Mouse (Mus musculus): ENCODE measurements around the gene Map6. TPM values are rescaled to one million over a fixed set of nuclear protein-coding genes. Genes with fewer than 3 reads are reported as not detected.

The Map6 gene
- 2.0 and 2.2 TPM in 2 replicates for polyA plus RNA-seq (2014; fragmentation: Nextera tagmentation; extraction: Ambion mirVana)

GRCm38 (mm10) chr7:99267251-99267896 is at the start of gene Map6:
Gene Map6 (plus strand): TSS chr7:99267447.
- Histone ChIP-seq H3K36me3 (ENCODE audit: control insufficient read depth, insufficient read depth, low read length) (no peaks in the 10 kb centered on the region), H3K9ac (ENCODE audit: low read depth, low read length) (peak within 1 kb of the TSS; percentile 36), H3K27me3 (ENCODE audit: control insufficient read depth, insufficient read depth, low read length) (peaks cover 52% of the 10 kb centered on the region), H3K9me3 (replicated peaks; ENCODE audit: control insufficient read depth, low read length) (no peaks in the 10 kb centered on the region), H3K27ac (ENCODE audit: low read depth, low read length) (no peak within 1 kb of the TSS), H3K4me2 (peak within 1 kb of the TSS; percentile 83), H3K4me1 (ENCODE audit: control insufficient read depth, insufficient read depth, low read length) (peaks cover 21% of the 10 kb centered on the region), H3K4me3 (ENCODE audit: low read depth, low read length) (peak within 1 kb of the TSS; percentile 54)
- ATAC-seq (replicated peaks; ENCODE audit: insufficient number of reproducible peaks, low FRiP score, low TSS enrichment), result no peak
- under 1% methylated on average over 34 of the region's 34 CpGs for WGBS (ENCODE audit: insufficient replicate concordance)

GRCm38 (mm10) chr7:99224225-99224624 is 43.0 kb upstream of the Map6 start:
- H3K27ac ChIP-seq (ENCODE audit: low read depth, low read length), result no peak overlapping the region
- H3K9ac ChIP-seq (ENCODE audit: low read depth, low read length), result no peak overlapping the region
- 70% methylated on average over 7 of the region's 7 CpGs for WGBS (ENCODE audit: insufficient replicate concordance)
- H3K4me1 ChIP-seq (ENCODE audit: control insufficient read depth, insufficient read depth, low read length), result 0 out of 2 replicates have a peak, but pooled peaks cover 3% of the 10 kb centered on the region
- H3K36me3 ChIP-seq (ENCODE audit: control insufficient read depth, insufficient read depth, low read length), result no peaks in the 10 kb centered on the region
- H3K9me3 ChIP-seq (replicated peaks; ENCODE audit: control insufficient read depth, low read length), result no peaks in the 10 kb centered on the region
- H3K4me3 ChIP-seq (ENCODE audit: low read depth, low read length), result no peak overlapping the region
- no peaks in the 10 kb centered on the region for H3K27me3 ChIP-seq (ENCODE audit: control insufficient read depth, insufficient read depth, low read length)
- H3K4me2 ChIP-seq, result no peak overlapping the region
- ATAC-seq (replicated peaks; ENCODE audit: insufficient number of reproducible peaks, low FRiP score, low TSS enrichment), result no peak

GRCm38 (mm10) chr7:99224648-99225190 is 42.5 kb upstream of the Map6 start:
- ATAC-seq (replicated peaks; ENCODE audit: insufficient number of reproducible peaks, low FRiP score, low TSS enrichment), result no peak
- WGBS (ENCODE audit: insufficient replicate concordance), result 55% methylated on average over 1 of the region's 1 CpGs
- H3K36me3 ChIP-seq (ENCODE audit: control insufficient read depth, insufficient read depth, low read length), result no peaks in the 10 kb centered on the region

GRCm38 (mm10) chr7:99225421-99225820 is 41.8 kb upstream of the Map6 start:
- WGBS (ENCODE audit: insufficient replicate concordance), result 78% methylated on average over 6 of the region's 6 CpGs
- ATAC-seq (replicated peaks; ENCODE audit: insufficient number of reproducible peaks, low FRiP score, low TSS enrichment), result no peak

More at GRCm38 (mm10) chr7:99224648-99225190, 42.5 kb upstream of the Map6 start:
- no peak overlapping the region for H3K4me3 ChIP-seq (ENCODE audit: low read depth, low read length)
- no peak overlapping the region for H3K27ac ChIP-seq (ENCODE audit: low read depth, low read length)
- H3K27me3 ChIP-seq (ENCODE audit: control insufficient read depth, insufficient read depth, low read length), result no peaks in the 10 kb centered on the region
- H3K9me3 ChIP-seq (replicated peaks; ENCODE audit: control insufficient read depth, low read length), result no peaks in the 10 kb centered on the region
- no peak overlapping the region for H3K9ac ChIP-seq (ENCODE audit: low read depth, low read length)
- 0 out of 2 replicates have a peak, but pooled peaks cover 3% of the 10 kb centered on the region for H3K4me1 ChIP-seq (ENCODE audit: control insufficient read depth, insufficient read depth, low read length)
- H3K4me2 ChIP-seq, result no peak overlapping the region

GRCm38 (mm10) chr7:99226662-99227061 is 40.6 kb upstream of the Map6 start:
- ATAC-seq (replicated peaks; ENCODE audit: insufficient number of reproducible peaks, low FRiP score, low TSS enrichment), result no peak
- Histone ChIP-seq H3K4me2 (no peak overlapping the region), H3K27me3 (ENCODE audit: control insufficient read depth, insufficient read depth, low read length) (no peaks in the 10 kb centered on the region), H3K9me3 (replicated peaks; ENCODE audit: control insufficient read depth, low read length) (no peaks in the 10 kb centered on the region), H3K27ac (ENCODE audit: low read depth, low read length) (no peak overlapping the region), H3K4me1 (ENCODE audit: control insufficient read depth, insufficient read depth, low read length) (0 out of 2 replicates have a peak, but pooled peaks cover 3% of the 10 kb centered on the region), H3K36me3 (ENCODE audit: control insufficient read depth, insufficient read depth, low read length) (no peaks in the 10 kb centered on the region), H3K4me3 (ENCODE audit: low read depth, low read length) (no peak overlapping the region), H3K9ac (ENCODE audit: low read depth, low read length) (no peak overlapping the region)
- WGBS (ENCODE audit: insufficient replicate concordance), result 82% methylated on average over 10 of the region's 10 CpGs

More at GRCm38 (mm10) chr7:99225421-99225820, 41.8 kb upstream of the Map6 start:
- H3K4me3 ChIP-seq (ENCODE audit: low read depth, low read length), result no peak overlapping the region
- no peaks in the 10 kb centered on the region for H3K27me3 ChIP-seq (ENCODE audit: control insufficient read depth, insufficient read depth, low read length)
- 0 out of 2 replicates have a peak, but pooled peaks cover 3% of the 10 kb centered on the region for H3K4me1 ChIP-seq (ENCODE audit: control insufficient read depth, insufficient read depth, low read length)
- H3K9me3 ChIP-seq (replicated peaks; ENCODE audit: control insufficient read depth, low read length), result no peaks in the 10 kb centered on the region
- H3K9ac ChIP-seq (ENCODE audit: low read depth, low read length), result no peak overlapping the region
- H3K36me3 ChIP-seq (ENCODE audit: control insufficient read depth, insufficient read depth, low read length), result no peaks in the 10 kb centered on the region
- no peak overlapping the region for H3K4me2 ChIP-seq
- no peak overlapping the region for H3K27ac ChIP-seq (ENCODE audit: low read depth, low read length)

- H3K4me2 ChIP-seq, result no peak overlapping the region
- no peaks in the 10 kb centered on the region for H3K36me3 ChIP-seq (ENCODE audit: control insufficient read depth, insufficient read depth, low read length)
- H3K4me1 ChIP-seq (ENCODE audit: control insufficient read depth, insufficient read depth, low read length), result 0 out of 2 replicates have a peak, but pooled peaks cover 3% of the 10 kb centered on the region
- no peak overlapping the region for H3K4me3 ChIP-seq (ENCODE audit: low read depth, low read length)
- WGBS (ENCODE audit: insufficient replicate concordance), result 89% methylated on average over 4 of the region's 4 CpGs
- no peaks in the 10 kb centered on the region for H3K9me3 ChIP-seq (replicated peaks; ENCODE audit: control insufficient read depth, low read length)
- H3K27ac ChIP-seq (ENCODE audit: low read depth, low read length), result no peak overlapping the region
- no peak overlapping the region for H3K9ac ChIP-seq (ENCODE audit: low read depth, low read length)
- no peak for ATAC-seq (replicated peaks; ENCODE audit: insufficient number of reproducible peaks, low FRiP score, low TSS enrichment)
- H3K27me3 ChIP-seq (ENCODE audit: control insufficient read depth, insufficient read depth, low read length), result no peaks in the 10 kb centered on the region
Observed at GRCm38 (mm10) chr7:99227267-99227666, 40.0 kb upstream of the Map6 start.

GRCm38 (mm10) chr7:99228825-99229224 is 38.4 kb upstream of the Map6 start:
- Histone ChIP-seq H3K27me3 (ENCODE audit: control insufficient read depth, insufficient read depth, low read length) (no peaks in the 10 kb centered on the region), H3K9me3 (replicated peaks; ENCODE audit: control insufficient read depth, low read length) (no peaks in the 10 kb centered on the region), H3K4me1 (ENCODE audit: control insufficient read depth, insufficient read depth, low read length) (0 out of 2 replicates have a peak, but pooled peaks cover 3% of the 10 kb centered on the region), H3K4me2 (no peak overlapping the region), H3K36me3 (ENCODE audit: control insufficient read depth, insufficient read depth, low read length) (no peaks in the 10 kb centered on the region), H3K9ac (ENCODE audit: low read depth, low read length) (no peak overlapping the region), H3K4me3 (ENCODE audit: low read depth, low read length) (no peak overlapping the region), H3K27ac (ENCODE audit: low read depth, low read length) (no peak overlapping the region)
- no peak for ATAC-seq (replicated peaks; ENCODE audit: insufficient number of reproducible peaks, low FRiP score, low TSS enrichment)
- 59% methylated on average over 8 of the region's 8 CpGs for whole genome bisulfite sequencing (ENCODE audit: insufficient replicate concordance)

- Histone ChIP-seq H3K4me3 (ENCODE audit: low read depth, low read length) (no peak overlapping the region), H3K27ac (ENCODE audit: low read depth, low read length) (no peak overlapping the region), H3K36me3 (ENCODE audit: control insufficient read depth, insufficient read depth, low read length) (no peaks in the 10 kb centered on the region), H3K9ac (ENCODE audit: low read depth, low read length) (no peak overlapping the region), H3K27me3 (ENCODE audit: control insufficient read depth, insufficient read depth, low read length) (no peaks in the 10 kb centered on the region), H3K4me1 (ENCODE audit: control insufficient read depth, insufficient read depth, low read length) (0 out of 2 replicates have a peak, but pooled peaks cover 3% of the 10 kb centered on the region), H3K9me3 (replicated peaks; ENCODE audit: control insufficient read depth, low read length) (no peaks in the 10 kb centered on the region), H3K4me2 (no peak overlapping the region)
- no peak for ATAC-seq (replicated peaks; ENCODE audit: insufficient number of reproducible peaks, low FRiP score, low TSS enrichment)
- WGBS (ENCODE audit: insufficient replicate concordance), result 14% methylated on average over 2 of the region's 2 CpGs
Observed at GRCm38 (mm10) chr7:99229411-99229810, 37.8 kb upstream of the Map6 start.
